Mouse (Mus musculus) telencephalon, adult 2 months (tissue): Measurements from ENCODE around the gene Etnk2.

Source experiments
- DNase-seq: peaks from one replicate; pipeline ENCODE4 v3.0.0-alpha.2; 2011; ENCODE audit warnings: low read depth, low spot score

Etnk2 gene

GRCm38 (mm10) chr1:133417113-133417512, 53.7 kb downstream of the Etnk2 start:
- DNase-seq: no peak

GRCm38 (mm10) chr1:133417539-133417938, 54.2 kb downstream of the Etnk2 start:
- no peak for DNase-seq

GRCm38 (mm10) chr1:133418164-133418800, 54.9 kb downstream of the Etnk2 start:
- no peak for DNase-seq

- no peak for DNase-seq
Observed at GRCm38 (mm10) chr1:133419178-133419834, 55.9 kb downstream of the Etnk2 start.

- no peak for DNase-seq
Observed at GRCm38 (mm10) chr1:133420491-133420890, 57.1 kb downstream of the Etnk2 start.

- DNase-seq: no peak
Observed at GRCm38 (mm10) chr1:133421061-133421460, 57.7 kb downstream of the Etnk2 start.

- no peak for DNase-seq
Observed at GRCm38 (mm10) chr1:133421975-133422570, 58.7 kb downstream of the Etnk2 start.

- DNase-seq: no peak
Observed at GRCm38 (mm10) chr1:133422615-133423161, 59.3 kb downstream of the Etnk2 start.

- DNase-seq: no peak
Observed at GRCm38 (mm10) chr1:133423166-133423542, 59.8 kb downstream of the Etnk2 start.

- DNase-seq: peak; percentile 23
Observed at GRCm38 (mm10) chr1:133423543-133424480, 60.4 kb downstream of the Etnk2 start, which contains the start of gene Sox13. TSS of gene Sox13 (minus strand) at chr1:133424377.

- DNase-seq: no peak
Observed at GRCm38 (mm10) chr1:133424547-133425140, 61.3 kb downstream of the Etnk2 start.
